Mouse (Mus musculus): ENCODE results near the gene Cnih3.
A peak's percentile ranks its signal among the peaks of the same experiment; 100 is the strongest.

Cnih3 gene

GRCm38 (mm10) chr1:181403056-181403455, 50.6 kb downstream of the Cnih3 start:
- DNase-seq (ENCODE audit: low spot score in 2 of 2) = no peak

- DNase-seq (ENCODE audit: low spot score in 2 of 2) = no peak
These were observed 54.9 kb downstream of the Cnih3 start for GRCm38 (mm10) chr1:181407281-181407680.

GRCm38 (mm10) chr1:181408086-181408975, 55.9 kb downstream of the Cnih3 start:
- DNase-seq (ENCODE audit: low spot score in 2 of 2) = no peak

DNA sequence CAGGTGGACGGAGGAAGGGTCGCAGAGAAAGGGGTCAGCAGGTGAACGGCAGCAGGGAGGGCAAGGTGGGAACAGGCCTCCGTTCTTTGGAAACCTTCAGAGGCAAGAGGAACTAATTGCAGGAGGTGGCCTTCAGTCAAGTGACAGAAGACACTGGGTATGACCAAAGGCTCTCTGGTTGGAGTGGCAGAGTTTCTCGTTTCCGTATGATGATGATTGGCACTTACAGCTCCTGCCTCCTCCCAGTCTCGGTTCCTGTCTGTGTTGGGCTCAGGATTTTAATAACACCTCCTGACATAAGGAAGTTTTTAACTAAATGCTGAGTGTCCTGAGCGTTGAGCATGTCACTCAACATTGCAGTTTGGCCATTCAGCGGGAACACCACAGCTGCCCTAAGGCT, 57.3 kb downstream of the Cnih3 start:
- no peak for DNase-seq (ENCODE audit: low spot score in 2 of 2)

DNA sequence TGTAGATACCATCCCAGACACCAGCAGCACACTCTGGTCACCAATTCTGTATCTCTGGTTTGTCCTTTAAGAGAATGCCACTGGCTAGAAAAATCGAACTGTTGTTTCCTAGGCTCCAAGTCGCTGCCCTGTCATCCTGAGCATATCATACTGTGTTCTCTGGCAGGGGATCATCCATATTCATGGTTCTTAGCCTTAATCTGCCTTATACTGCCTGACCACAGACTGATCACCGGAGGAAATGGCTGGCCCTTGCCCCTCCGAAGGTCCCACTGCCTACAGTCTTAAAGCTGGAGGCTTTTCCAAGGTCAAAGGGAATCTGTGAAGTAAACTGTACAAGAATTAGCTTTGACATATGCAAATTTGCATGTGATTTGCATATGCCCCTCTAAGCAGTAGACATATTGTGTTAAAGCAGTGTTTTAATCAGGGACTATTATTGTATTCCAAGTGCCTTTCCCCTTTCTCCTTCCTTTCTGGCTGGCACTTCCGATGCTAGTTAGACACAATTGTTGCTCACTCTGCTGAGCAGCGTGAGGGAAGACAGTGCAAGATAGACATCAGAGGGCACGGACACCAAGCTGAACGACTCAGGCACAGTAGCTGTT, 58.3 kb downstream of the Cnih3 start:
- DNase-seq (ENCODE audit: low spot score in 2 of 2) = no peak

DNA sequence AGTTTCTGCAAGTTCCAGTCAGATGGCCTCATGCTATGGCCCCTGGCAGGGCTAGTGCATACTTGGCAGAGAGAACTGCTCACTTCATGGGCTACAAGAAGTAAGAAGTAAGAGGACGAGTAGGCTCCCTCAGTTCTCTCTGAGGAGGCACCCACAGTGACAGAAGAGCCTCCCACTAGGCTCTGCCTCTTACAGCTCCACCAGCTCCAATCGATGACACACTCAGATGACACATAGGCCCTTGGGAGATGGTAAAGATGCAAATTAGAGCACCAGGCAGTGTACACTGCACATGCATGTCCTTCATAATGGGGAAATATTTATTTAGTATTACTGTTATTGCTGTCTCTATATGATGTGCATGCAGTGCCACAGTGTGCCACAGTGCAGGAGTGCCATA, 62.6 kb downstream of the Cnih3 start:
- DNase-seq (ENCODE audit: low spot score in 2 of 2) = no peak

GRCm38 (mm10) chr1:181416841-181417240, 64.4 kb downstream of the Cnih3 start:
- no peak for DNase-seq (ENCODE audit: low spot score in 2 of 2)

DNA sequence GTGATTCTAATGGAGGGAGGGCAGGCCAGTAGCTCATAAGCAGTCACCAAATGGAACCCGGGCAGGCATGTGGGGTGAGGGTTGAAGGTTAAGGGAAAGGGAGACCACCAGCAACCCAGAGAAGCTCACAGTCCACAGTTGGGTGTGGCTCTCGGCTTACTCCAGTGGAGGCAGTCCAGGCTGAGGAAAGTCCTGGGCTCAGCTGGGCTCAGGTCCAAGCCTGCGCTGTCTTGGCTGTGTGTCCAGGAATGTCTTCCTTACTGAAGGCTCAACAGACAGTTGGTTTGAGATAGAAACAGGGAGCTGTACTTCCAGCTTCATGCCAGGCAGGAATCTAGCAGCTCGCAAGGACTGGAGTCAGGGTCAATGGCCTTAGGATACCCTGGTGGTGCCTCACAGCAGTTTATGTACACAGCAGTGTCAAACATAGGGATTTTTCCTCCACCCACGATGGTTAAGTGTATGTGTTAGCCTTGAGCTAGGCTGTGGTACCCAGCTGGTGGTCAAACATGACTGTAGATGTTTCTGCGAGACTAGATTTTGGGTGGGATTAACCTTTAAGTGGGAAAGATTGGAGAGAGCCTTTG, 65.6 kb downstream of the Cnih3 start:
- peak; percentile 4 to 18 for DNase-seq (ENCODE audit: low spot score in 2 of 2)

DNA sequence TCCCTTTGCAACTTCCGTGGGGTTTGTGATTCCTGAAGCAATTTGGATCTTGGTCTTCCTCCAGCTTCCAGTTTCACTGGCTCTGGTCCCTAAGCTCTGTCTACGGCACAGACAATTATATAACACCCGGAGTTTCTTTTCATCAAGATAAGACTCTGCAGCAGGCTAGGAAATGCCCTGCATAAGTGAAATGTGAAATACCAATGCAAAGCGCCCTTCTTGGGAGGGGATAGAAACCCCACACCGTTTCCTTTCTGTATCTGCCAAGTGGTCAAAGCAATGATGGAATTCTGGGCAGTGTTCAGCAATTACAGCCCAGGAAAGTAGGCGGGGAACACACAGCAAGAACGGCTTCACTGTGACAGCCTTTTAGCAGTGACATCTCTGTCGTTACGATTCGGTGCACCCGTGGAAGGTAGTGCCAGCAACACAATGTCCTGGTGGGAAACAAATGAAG, 67.7 kb downstream of the Cnih3 start:
- no peak for DNase-seq (ENCODE audit: low spot score in 2 of 2)

DNA sequence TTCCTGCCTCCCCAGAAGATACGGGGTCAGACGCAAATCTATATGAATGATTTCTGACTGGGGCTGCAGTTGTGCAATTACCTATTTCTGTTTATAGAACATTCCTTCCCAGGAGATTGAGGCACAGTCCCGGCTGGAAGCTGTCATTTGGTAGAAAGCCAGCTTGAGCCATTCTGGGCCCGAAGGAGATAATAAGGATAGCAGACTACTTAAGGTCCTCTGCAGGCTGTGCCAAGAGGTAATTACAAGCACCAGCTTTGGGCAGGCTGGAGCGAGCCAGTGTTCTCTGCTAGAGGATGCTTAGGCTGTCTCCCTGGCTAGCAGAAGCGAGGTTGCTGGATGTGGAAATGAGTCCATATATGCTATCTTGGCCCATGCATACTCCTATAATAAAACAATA, 70.4 kb downstream of the Cnih3 start:
- DNase-seq (ENCODE audit: low spot score in 2 of 2) = no peak

- no peak for DNase-seq (ENCODE audit: low spot score in 2 of 2)
These were observed 72.5 kb downstream of the Cnih3 start for GRCm38 (mm10) chr1:181424922-181425321.

- no peak for DNase-seq (ENCODE audit: low spot score in 2 of 2)
These were observed 73.0 kb downstream of the Cnih3 start for GRCm38 (mm10) chr1:181425388-181425787.

DNA sequence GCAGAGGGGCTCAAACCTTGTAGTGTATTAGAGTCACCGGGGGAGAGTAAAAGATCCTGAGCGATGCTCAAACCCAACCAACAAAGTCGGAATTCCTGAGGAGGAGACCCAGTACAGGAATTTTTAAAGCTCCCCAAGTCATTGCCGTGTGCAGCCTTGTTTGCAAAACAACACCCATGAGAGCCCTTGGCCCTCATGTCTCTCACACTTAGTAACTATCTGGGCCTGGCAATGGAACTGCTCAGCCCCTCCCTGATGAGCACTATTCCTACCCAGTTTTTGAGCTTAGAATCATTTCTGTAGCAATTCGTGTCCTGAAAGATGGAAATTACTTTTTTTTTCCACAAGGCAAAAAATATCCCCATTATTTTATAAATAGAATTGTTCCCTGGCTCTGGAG, 74.0 kb downstream of the Cnih3 start:
- no peak for DNase-seq (ENCODE audit: low spot score in 2 of 2)

- DNase-seq (ENCODE audit: low spot score in 2 of 2) = no peak
These were observed 80.8 kb downstream of the Cnih3 start for GRCm38 (mm10) chr1:181433263-181433662.

DNA sequence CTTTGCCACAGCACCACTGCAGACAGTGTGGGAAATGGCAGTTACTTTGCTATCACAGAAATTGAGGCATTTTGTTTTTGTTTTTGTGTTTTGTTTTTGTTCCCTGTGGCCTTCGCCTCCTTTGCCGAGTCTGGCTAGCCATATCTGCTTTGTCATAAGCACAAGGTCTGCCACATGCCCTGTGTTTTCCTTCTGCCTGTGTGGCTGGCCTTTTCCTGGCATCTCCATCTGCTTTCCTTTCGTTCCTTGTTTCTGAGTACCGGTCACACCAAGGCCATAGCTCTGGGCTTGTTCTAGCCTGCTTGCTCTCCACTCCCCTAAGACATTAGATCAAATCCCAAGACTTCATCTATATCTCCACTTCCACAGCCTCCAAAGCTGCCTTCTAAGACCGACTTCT, 83.0 kb downstream of the Cnih3 start:
- no peak for DNase-seq (ENCODE audit: low spot score in 2 of 2)

GRCm38 (mm10) chr1:181440982-181441603, 88.7 kb downstream of the Cnih3 start:
- DNase-seq (ENCODE audit: low spot score in 2 of 2) = no peak

GRCm38 (mm10) chr1:181441654-181442241, 89.3 kb downstream of the Cnih3 start:
- DNase-seq (ENCODE audit: low spot score in 2 of 2) = no peak

GRCm38 (mm10) chr1:181445041-181445440, 92.6 kb downstream of the Cnih3 start:
- DNase-seq (ENCODE audit: low spot score in 2 of 2) = no peak

DNA sequence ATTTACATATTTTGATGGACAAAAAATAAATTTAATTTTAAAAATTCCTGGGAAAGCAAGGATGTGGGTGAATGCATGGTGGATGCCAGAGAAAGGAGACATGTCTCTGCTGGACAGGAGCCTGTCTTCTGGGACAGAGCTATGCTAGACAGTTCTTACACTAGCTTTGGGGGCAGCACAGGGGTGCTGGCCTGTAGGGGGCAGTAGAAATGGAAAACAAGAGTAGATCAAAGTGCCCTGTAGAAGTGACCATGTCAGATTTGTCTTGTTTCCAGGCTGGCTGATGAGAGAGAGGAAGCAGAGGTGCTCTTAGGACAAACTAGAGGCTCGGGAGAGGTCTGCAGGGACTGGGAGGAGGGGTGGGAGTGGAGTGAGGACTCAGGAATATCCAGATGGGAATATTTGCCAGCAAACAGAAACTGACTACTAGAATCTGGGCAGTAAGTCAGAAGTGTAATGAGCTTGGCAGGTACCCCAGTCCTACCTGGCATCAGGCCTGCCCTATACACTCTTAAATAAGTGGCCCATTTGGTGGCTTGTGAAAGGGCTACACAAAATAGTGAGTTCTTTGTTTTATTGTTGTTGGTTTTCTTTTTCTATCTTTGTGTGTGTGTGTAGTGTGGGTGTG, 93.3 kb downstream of the Cnih3 start:
- DNase-seq (ENCODE audit: low spot score in 2 of 2) = no peak

DNA sequence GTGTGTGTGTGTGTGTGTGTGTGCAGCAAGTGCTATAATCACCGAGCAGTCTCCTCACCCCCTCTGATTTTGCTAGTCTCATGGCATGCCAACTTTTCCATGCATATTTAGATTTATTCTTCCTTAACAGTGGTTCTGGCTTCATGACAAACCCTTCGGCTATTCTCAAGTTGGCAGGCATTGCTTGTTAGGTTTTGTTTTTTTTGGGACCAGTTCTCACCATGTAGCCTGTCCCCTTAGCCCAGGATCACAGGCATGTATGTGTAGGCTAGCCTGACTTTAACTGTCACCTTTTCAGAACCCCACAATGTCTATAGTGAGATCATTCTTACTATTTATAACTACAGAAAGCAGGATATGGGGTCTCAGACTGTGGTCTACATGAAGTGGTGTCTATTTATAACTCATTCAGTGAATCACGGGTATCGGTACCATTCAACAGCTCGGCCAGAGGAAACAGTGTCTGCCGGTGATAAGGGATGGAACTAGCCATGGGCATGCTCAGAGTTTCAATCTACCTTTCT, 94.2 kb downstream of the Cnih3 start:
- no peak for DNase-seq (ENCODE audit: low spot score in 2 of 2)

DNA sequence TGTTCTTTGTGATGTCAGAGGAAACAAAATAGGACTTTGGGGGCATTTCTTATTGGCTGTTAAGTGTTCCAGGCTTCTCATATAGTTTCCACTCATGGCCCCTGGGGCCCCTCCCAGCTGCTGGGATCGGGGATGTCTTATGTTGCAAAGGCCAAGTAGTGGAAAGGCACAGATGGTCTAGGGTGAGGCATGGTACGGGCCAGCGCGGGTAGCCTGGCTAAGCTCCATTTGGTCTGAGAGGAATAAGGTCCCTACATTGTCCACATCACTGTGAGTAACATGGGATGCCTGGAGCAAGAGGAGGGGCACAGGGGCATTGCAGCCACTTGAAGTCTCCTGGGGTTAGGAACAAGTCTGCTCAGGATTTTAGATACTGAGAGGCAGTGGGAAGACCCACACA, 95.1 kb downstream of the Cnih3 start:
- no peak for DNase-seq (ENCODE audit: low spot score in 2 of 2)
